Mouse (Mus musculus) erythroid progenitor cell, adult 5-6 weeks (primary cell): ENCODE results near the gene Notch3. TPM values are rescaled to one million over a fixed set of nuclear protein-coding genes. Genes with fewer than 3 reads are reported as not detected.

Experiments used
- ATAC-seq: replicated peaks from 2 replicates; pipeline ENCODE4 v1.8.0; 2016; ENCODE audit warnings: moderate number of reproducible peaks, mild to moderate bottlenecking, moderate TSS enrichment, inconsistent platforms; ENCODE audit not compliant: poor library complexity, low FRiP score, severe bottlenecking
- total RNA-seq, 2 experiments: library from RNA; stranded (forward) in 1 of 2; stranded (reverse) in 1 of 2; fragments of 150-400 nt in 1 of 2; fragments of 186-747, 209-891 nt in 1 of 2; gene quantifications; 2 replicates each; pipeline versions ENCODE4 v1.2.3 to v1.2.4; 2015 to 2017; ENCODE audit warnings: low replicate concordance in 2 of 2

Gene Notch3
- total RNA-seq, 2 experiments from 2014 or later, result 0.42 TPM; not detected in 1

- ATAC-seq, result no peak
Observed at GRCm38 (mm10) chr17:32169518-32170225, 3.0 kb upstream of the Notch3 start.

DNA sequence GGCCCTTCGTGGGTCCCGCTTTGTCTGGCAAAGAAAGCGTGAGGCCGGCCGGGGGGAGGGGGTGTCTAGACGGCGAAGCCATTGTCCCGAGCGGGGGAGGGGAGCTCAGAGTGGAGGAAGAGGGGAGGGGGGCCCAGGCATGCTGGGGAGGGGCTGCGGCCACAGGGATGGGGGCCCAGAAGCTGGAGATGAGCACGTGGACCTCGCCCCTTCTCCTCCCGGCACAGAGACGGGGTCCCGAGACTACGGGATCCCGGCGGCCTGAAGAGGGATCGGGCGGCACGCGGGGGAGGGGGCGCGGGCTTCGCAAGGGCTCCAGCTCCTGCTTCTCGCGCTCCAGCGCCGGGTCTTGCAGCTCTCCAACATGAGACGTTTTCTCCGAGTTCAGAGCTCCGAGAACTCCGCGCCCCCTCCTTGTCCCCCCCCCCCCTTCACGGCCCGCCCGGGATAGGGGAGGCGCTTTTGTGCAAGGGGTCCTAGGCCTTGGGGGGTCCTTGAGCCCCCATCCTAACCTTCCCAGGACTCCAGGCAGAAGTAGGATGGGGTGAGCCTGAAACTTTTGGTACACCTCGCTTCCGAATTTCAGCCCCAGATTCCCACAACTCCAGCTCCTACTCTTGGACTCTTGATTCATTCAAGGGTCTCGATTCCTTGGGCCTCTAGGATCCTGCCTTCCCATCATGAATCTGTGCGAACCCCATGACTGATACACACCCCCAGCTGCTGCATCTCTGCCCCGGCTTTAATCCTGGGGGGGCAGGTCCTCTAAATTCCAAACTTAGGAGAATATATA is 653 bp downstream of the Notch3 start:
- no peak for ATAC-seq

DNA sequence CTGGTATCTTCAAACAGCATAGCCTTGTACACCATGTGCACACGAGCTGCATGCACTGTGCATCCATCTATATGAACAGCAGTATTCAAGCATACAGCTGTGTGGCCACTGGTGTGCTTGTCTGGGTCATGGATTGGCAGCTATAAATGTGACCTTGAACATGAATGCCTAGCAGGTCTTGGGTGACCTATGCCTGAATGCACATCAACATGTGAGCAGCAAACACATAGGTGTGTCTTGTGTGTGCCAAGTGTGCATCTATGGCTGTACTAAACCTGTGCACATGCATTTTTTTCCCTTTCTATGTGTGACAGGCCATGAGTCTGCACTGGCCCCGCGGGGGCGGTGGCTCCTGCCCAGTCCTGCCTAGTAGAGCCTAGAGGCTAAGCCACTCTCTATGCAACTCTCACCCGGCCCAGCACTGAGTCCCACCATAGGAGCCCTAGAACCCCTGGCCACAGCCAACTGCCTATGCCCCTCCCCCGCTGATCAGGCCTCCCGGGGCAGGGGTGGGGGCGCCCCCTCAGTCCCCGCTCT is 1.3 kb downstream of the Notch3 start:
- ATAC-seq, result no peak

- no peak for ATAC-seq
Observed at GRCm38 (mm10) chr17:32164780-32165179, 1.9 kb downstream of the Notch3 start.

- ATAC-seq, result no peak
Observed at GRCm38 (mm10) chr17:32163910-32164650, 2.6 kb downstream of the Notch3 start.

DNA sequence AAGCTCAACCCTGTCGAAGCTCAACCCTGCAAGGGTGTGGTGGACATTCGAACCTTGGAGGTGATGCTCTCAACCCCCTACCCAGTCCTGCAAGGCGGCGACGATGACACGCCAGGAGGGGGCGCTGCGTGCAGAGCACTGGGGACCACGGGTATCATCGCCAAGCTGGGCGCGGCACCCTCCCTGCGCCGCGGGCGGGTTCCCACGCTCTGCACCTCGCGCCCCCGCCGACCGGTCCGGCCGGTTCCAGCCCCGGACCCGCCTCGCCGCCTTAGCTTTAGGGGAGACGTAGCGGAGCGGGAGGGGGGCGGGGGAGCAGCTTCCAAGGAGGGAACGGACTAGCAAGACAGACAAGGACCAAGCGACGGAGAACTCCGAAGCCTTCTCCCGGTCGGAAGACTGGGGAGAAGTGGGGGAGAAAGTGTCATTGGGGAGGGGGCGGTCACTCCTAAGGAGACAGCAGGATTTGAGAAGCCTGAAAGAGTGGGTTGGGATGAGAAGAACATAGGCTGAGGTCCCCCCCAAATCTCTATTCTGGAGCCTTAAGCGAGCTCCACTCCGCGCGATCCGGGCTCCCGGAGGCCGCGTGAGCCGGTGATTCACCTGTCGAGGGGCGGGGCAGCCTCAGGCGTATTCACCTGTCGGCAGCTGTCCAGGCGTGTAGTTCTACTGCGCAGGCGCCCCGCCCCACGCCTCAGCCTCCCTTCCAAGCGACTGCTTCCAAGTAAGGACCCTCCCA is 4.4 kb downstream of the Notch3 start:
- no peak for ATAC-seq

DNA sequence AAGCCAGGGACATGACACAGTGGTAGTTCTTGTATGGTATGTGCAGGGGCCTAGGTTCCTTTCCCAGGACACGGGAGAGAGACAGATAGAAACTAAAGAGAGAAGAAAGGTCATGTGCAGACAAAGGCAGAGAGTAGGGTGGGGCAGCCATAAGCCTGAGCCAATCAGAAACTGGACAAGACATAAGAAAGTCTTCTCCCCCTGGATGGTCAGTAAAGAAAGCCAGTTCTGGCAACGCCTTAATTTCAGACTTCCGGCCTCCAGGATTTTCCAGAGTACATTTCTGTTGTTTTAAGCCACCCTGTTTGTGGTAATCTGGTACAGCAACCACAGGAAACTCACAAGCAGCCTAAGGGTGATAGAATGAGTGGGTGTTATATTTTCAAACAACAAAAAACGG is 5.8 kb downstream of the Notch3 start:
- no peak for ATAC-seq

DNA sequence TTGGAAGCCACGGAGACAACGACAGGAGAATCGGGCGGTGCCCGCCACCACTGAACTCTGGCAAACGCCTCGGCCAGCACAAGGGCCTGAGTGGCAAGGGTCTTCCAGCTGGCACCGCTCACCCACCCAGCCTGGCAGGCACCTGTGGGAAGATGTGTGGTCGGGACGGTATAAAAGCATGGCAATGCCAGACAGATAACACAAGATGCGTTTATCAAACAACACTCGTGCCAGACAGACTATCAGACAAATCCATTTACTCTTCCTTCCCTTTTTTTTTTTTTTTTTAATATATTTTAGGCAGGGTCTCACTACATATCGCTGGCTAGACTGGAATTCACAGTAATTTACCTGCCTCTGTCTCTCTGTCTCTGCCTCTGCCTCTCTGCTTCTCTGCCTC is 7.8 kb downstream of the Notch3 start:
- no peak for ATAC-seq

DNA sequence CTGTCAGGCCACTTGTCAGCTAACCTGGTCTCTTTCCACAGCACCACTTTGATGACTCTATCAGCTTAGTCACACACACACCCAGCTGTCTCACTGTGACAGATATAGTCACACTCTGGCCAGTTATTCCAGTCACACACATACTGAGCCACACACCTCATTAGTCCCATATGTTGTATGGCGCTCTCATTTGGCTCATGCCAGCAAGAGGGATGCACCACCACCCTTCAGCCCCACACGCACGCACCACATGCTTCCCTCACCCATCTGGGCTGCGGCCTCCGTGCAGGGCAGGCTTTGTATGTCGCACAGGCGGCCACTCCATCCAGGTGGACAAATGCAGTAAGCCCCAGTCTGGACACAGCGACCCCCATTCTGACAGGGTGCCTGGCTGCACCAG is 19.9 kb downstream of the Notch3 start:
- no peak for ATAC-seq

DNA sequence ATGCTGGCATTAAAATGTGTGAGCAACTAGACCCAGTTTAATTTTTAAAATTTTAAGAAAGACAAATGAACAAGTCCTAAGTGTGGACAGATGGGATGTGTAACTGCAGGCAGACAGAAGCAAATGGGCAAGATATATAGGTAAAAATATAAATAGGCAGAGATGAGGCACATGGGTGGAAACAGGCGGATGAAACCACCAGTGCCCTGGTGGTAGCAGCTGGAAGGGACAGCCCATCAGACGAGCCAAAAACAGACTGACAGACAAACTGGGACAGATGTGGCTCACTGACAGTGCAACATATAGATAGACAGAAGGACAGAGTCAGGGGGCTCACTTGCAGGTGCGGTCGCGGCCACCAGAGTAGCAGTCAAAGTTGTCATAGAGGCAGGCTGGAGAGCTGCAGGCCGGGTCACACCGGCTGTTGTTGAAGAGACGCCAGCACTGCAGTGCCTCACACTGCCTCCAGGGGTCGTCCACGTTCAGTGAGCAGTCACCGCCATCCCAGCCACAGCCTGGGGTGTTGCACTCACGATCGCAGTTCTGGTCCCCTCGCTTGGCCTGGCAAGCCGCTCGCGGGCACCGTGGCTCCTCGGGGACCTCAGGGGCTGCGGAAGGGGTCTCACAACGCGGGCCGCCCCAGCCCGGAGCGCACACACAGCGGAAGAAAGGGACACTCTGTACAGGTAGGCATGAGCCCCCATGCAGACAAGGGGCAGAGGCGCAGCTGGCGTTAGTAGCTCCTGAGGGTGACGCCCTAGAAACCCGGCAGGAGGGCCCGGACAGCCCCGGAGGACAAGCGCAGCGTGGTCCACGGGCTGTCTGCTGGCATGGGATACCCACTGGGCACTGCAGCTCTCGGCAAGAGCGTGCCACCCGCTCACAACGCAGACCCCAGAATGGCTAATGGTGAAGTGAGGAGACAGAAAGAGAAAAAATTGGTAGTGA is 23.5 kb downstream of the Notch3 start:
- peak; percentile 73 for ATAC-seq

DNA sequence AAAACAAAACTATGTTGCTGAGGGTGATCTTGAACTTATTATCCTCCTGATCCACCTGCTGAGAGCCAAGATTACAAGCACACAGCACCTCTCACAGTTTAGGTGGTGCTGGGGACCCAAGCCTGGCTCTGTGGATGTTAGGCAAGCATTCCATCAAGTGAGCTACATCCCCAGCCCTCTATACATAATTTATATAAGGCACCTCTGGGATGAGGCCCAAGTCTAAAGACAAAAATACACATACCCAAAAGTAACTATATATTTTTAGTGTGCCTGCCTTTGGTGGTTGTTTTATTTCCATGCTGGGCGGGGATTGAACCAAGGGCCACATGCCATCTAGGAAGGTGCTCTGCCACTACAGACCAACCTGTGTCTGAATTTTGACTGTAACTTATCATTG is 24.4 kb downstream of the Notch3 start:
- no peak for ATAC-seq

GRCm38 (mm10) chr17:32133375-32133774 is 33.3 kb downstream of the Notch3 start:
- ATAC-seq, result no peak

GRCm38 (mm10) chr17:32132087-32132486 is 34.6 kb downstream of the Notch3 start:
- no peak for ATAC-seq

DNA sequence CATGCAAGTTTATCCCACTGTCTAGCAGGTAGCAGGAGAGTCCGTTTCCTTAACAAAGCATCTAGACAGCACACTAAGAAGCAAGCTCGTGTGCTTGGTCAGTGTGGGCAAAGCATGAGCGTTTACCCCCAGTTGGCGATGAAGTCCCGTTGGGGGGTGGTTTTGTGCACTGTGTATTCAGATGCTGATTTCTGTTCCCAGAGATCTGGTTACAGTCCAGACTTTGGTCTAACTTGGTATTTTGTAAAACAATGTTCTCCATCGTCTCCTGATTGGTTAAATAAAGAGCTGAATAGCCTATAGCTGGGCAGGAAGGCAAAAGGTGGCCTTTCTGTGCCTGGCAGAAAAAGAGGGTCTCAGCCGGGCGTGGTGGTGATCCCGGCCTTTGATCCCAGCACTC is 36.1 kb downstream of the Notch3 start:
- ATAC-seq, result no peak

GRCm38 (mm10) chr17:32127195-32127594 is 39.5 kb downstream of the Notch3 start:
- ATAC-seq, result no peak

GRCm38 (mm10) chr17:32125407-32125806 is 41.2 kb downstream of the Notch3 start:
- ATAC-seq, result no peak

DNA sequence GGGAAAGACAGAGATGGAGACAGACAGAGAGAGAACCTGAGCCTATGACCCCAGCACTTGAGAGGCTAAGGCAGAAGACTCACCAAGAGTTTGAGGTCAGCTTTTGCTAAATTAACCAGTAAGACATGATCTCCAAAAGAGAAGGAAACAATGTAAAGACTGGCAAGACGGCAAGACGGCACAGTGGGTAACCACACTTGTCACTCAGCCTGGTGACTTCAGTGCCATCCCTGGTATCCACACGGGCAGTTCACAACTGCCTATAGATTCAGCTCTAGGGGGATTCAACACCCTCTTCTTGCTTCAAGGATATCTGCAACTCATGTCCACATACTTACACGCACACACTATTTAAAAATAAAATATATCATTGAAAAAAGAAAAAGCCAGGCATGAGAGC is 43.1 kb downstream of the Notch3 start:
- no peak for ATAC-seq

GRCm38 (mm10) chr17:32122587-32122970 is 44.1 kb downstream of the Notch3 start:
- ATAC-seq, result no peak
